Mouse (Mus musculus) retina, postnatal 7 days (tissue): ENCODE measurements at regions not wholly inside any gene's neighbourhood (a gene's known extent, or its start where the extent isn't known, plus 50 kb on each side); places are given as distances from the start of the nearest gene placed in this dataset.

Source experiments
- DNase-seq: peaks from one replicate; pipeline ENCODE4 v3.0.0-alpha.2; 2012; ENCODE audit warnings: low read depth, low spot score

DNA sequence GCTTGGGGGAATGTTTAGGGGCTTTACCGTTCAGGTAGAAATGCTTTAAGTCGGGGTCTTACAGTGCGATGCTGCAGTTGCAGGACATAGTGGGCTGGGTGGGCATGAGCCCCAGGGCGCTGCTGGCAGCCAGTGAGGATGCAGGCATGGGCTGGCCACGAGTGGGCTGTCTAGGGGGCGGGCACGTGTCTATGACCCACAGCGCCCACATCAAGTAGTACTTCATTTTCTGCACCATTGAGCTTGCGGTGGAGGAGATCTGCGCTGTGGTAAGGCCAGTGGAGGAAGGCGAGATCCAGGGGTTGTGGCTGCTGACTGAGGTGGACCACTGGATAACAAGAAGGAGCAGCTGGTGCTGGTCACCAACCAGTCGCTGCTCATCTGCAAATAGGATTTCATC, 52.4 kb upstream of the Olfr291 start:
- DNase-seq: no peak

DNA sequence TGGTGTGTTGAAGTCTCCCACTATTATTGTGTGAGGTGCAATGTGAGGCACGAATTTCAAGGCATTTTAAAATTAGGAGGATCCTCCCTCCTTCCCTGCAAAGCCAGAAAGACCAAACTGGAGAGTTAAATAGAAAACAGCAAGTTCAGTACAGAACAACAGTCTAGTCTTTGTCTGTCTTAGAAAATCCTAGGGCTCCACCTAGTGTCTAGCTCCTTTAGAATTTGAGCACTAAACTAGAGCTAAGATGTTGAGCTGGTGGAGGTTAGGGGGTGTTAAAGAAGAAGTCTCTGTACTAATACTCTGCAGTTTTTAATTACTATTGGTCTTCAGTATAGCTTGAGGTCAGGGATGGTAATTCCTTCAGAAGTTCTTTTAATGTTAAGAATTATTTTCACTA, 58.7 kb upstream of the Olfr291 start:
- DNase-seq: peak; percentile 16

GRCm38 (mm10) chr7:84779276-84779825, 74.0 kb upstream of the Olfr291 start:
- DNase-seq: peak; percentile 65

DNA sequence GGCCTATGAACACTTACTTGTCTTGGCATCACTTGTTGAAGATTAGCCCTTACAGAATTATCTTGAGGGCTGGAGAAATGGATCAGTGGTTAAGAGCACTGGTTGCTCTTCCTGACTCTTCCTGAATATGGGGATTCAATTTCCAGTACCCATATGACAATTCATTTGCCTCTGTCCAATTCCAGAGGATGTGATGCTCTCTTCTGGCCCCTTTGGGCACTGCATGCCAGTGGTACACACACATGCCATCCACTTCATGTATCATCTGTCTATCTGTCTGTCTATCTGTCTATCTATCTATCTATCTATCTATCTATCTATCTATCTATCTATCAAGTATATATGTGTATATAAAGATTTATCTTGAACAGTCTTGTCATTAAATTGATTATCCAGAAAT, 75.7 kb upstream of the Olfr291 start:
- no peak for DNase-seq

GRCm38 (mm10) chr7:84756261-84756660, 66.5 kb upstream of the Zfand6 start:
- DNase-seq: no peak

DNA sequence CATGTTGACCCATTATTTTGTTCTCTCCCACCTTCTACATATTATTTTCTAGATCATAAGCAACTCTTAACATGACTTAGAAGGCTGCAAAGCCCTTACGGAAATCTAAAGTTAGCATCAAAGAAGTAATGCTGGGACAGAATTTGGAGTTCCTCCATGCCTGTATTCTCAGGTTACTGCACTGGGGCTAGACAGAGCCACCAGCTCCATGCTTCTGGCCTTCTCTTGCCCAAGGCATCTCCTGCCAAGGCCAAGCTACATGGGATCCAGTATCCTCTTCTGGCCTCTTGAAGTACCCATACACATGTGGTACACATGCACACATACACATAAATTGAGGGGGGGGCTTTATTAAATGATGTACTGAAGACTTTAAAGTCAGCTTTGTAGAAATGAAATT, 63.6 kb upstream of the Zfand6 start:
- DNase-seq: no peak

DNA sequence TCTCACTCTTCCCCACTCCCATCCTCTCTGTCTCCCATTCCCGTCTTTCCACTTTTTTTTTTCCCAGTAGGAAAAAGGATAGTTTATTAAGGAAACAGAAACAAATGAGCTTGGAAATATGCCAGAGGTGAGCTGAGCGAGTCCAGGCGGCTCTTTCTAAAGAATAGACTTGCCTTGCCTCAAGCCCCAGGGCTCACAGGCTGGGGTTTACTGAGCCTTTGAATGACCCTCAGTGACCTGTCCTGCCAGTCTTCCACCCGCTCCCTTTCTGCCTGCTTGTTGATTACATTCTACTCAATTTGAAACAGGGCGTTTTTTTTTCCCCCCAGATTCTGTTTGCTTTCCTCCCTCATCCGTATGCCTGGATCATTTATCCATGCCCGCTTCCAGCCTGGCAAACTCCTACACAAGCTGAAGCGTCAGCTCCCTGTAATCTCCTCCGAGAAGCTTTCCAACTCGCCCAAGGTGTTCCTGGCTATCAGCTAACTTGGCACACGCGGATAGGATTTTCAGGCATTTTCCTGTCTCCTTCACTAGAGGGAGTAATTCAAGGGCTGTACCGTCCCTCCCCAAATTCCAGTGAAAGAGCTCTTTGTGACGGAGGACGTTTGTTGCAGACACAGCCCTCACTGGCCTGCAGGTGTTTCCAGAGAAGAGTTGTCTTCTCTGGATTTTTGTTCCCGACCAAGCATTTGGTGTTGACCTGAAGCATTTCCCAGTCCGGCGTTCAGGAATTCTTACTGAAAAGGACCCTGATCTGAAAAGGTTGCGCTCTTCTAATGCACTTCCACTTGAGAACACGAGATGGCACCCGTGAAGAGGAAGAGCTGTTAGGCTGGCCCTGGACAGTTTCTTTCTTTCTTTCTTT, 59.9 kb upstream of the Zfand6 start:
- DNase-seq: peak; percentile 38

- no peak for DNase-seq
Measured at GRCm38 (mm10) chr7:84747847-84748246, 58.1 kb upstream of the Zfand6 start.

- no peak for DNase-seq
Measured at GRCm38 (mm10) chr7:84744321-84745070, 54.7 kb upstream of the Zfand6 start.

DNA sequence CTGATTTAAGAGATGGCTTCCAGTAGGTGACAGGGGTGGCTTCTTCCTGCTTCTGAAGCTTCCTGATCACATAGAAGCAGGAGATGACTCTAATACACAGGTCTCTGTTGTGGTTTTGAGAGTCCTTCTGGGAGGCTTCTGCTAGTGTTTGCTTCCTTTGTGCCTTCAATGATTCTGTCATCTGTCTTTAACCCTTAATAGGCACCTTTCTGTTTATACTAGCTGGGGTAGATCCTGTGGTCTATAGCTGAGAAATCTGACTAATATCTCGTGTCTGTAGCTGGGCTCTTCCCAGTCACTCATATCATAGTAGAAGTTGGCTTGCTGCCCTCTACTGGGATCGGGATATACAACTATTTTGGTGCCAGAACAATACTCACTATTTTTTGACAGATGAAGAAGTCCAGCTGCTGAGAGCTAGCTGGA, 50.2 kb upstream of the Zfand6 start:
- DNase-seq: peak; percentile 19
